Mouse (Mus musculus) T-cell, adult 2 months (primary cell): Measurements from ENCODE around the gene Rnf34.

Experiments
- DNase-seq: peaks from one replicate; pipeline ENCODE4 v3.0.0; 2022; ENCODE audit warnings: low spot score

The Rnf34 gene

GRCm38 (mm10) chr5:122873573-122873972 lies 23.7 kb downstream of the Rnf34 start:
- no peak for DNase-seq

- no peak for DNase-seq
Observed at GRCm38 (mm10) chr5:122874359-122874758, 24.5 kb downstream of the Rnf34 start.

GRCm38 (mm10) chr5:122876671-122877070 lies 26.8 kb downstream of the Rnf34 start:
- no peak for DNase-seq

- DNase-seq: no peak
Observed at GRCm38 (mm10) chr5:122880241-122880980, 30.6 kb downstream of the Rnf34 start.

- DNase-seq: peak; percentile 38
Observed at GRCm38 (mm10) chr5:122881313-122881712, 31.5 kb downstream of the Rnf34 start.

GRCm38 (mm10) chr5:122882256-122883050 lies 32.6 kb downstream of the Rnf34 start:
- no peak for DNase-seq

GRCm38 (mm10) chr5:122883237-122883636 lies 33.4 kb downstream of the Rnf34 start:
- DNase-seq: no peak

- DNase-seq: no peak
Observed at GRCm38 (mm10) chr5:122883652-122884235, 33.9 kb downstream of the Rnf34 start.

- DNase-seq: no peak
Observed at GRCm38 (mm10) chr5:122884594-122885348, 34.9 kb downstream of the Rnf34 start.

- no peak for DNase-seq
Observed at GRCm38 (mm10) chr5:122887033-122887432, 37.2 kb downstream of the Rnf34 start.

GRCm38 (mm10) chr5:122887926-122888611 lies 38.2 kb downstream of the Rnf34 start:
- DNase-seq: no peak

- DNase-seq: no peak
Observed at GRCm38 (mm10) chr5:122888612-122889214, 38.9 kb downstream of the Rnf34 start.

GRCm38 (mm10) chr5:122890396-122890795 lies 40.5 kb downstream of the Rnf34 start:
- no peak for DNase-seq

GRCm38 (mm10) chr5:122893270-122893669 lies 43.4 kb downstream of the Rnf34 start:
- DNase-seq: no peak

GRCm38 (mm10) chr5:122894007-122894637 lies 44.3 kb downstream of the Rnf34 start:
- DNase-seq: peak; percentile 69

GRCm38 (mm10) chr5:122894821-122895220 lies 45.0 kb downstream of the Rnf34 start:
- no peak for DNase-seq

GRCm38 (mm10) chr5:122898153-122898552 lies 48.3 kb downstream of the Rnf34 start:
- no peak for DNase-seq

- DNase-seq: peak; percentile 11
Observed at GRCm38 (mm10) chr5:122898963-122899776, 49.3 kb downstream of the Rnf34 start.

GRCm38 (mm10) chr5:122899777-122900557 lies 50.1 kb downstream of the Rnf34 start:
- DNase-seq: peak; percentile 83
